Mouse (Mus musculus) forebrain, embryonic 10.5 days (tissue): ENCODE measurements around the gene Pnpla5. TPM values are rescaled to one million over a fixed set of nuclear protein-coding genes. Genes with fewer than 3 reads are reported as not detected.
"Not testable (repeated sequence)": the region's sequence is repeated elsewhere in the genome, so short reads cannot be mapped to it uniquely, and the experiment has no call there.

Experiments
- DNase-seq: peaks from one replicate; pipeline ENCODE4 v3.0.0-alpha.2; 2017; ENCODE audit warnings: low spot score; ENCODE audit errors: extremely low spot score
- H3K27ac ChIP-seq: fragments of 300-500 bp; sonication (generic); 2 replicates; pipeline ENCODE4 v1.5.1; 2016; ENCODE audit warnings: mild to moderate bottlenecking
- H3K27me3 ChIP-seq: fragments of 300-500 bp; sonication (generic); 2 replicates; pipeline ENCODE4 v1.6.1; 2016; ENCODE audit warnings: mild to moderate bottlenecking; ENCODE audit not compliant: poor library complexity, severe bottlenecking
- H3K36me3 ChIP-seq: fragments of 300-500 bp; sonication (generic); replicated peaks from 2 replicates; pipeline ENCODE4 v1.6.1; 2016; ENCODE audit warnings: mild to moderate bottlenecking, moderate library complexity
- H3K4me1 ChIP-seq: fragments of 300-500 bp; sonication (generic); 2 replicates; pipeline ENCODE4 v1.6.1; 2016
- H3K4me3 ChIP-seq: fragments of 300-500 bp; sonication (generic); 2 replicates; pipeline ENCODE4 v1.5.1; 2016; ENCODE audit warnings: mild to moderate bottlenecking, moderate library complexity
- H3K9me3 ChIP-seq: fragments of 300-500 bp; sonication (generic); 2 replicates; pipeline ENCODE4 v1.6.1; 2016; ENCODE audit warnings: mild to moderate bottlenecking, moderate library complexity
- WGBS: fragments of 180-500 bp; shearing (Covaris S2); methylation state at CpG from one replicate; pipeline ENCODE4 v1.1.7; 2016; 5-methylcytosine and 5-hydroxymethylcytosine counted together
- polyA plus RNA-seq: library from polyadenylated mRNA; unstranded; fragments of >200 nt; fragmentation: Nextera tagmentation; extraction: Ambion mirVana; gene quantifications from 2 replicates; pipeline ENCODE4 v1.2.1, GENCODE M21; 2016

The Pnpla5 gene
- polyA plus RNA-seq, 1 experiment from 2014 or later = not detected

- Histone ChIP-seq H3K9me3 (peaks cover 6% of the 10 kb centered on the region; the same call in 1 of the 2 replicates), H3K4me1 (no peaks in the 10 kb centered on the region), H3K4me3 (no peak overlapping the region), H3K27me3 (no peaks in the 10 kb centered on the region), H3K27ac (no peak overlapping the region), H3K36me3 (no peaks in the 10 kb centered on the region)
- 82% methylated on average over 6 of the region's 6 CpGs for WGBS
- DNase-seq = no peak
These were observed 9.1 kb downstream of the Pnpla5 start for GRCm38 (mm10) chr15:84113873-84114272.

GRCm38 (mm10) chr15:84108899-84109298 is 14.1 kb downstream of the Pnpla5 start:
- peak; percentile 24 for DNase-seq
- peaks cover 16% of the 10 kb centered on the region for H3K4me1 ChIP-seq
- no peak overlapping the region for H3K4me3 ChIP-seq
- no peak overlapping the region for H3K27ac ChIP-seq
- H3K27me3 ChIP-seq = peaks cover 45% of the 10 kb centered on the region
- no peaks in the 10 kb centered on the region for H3K36me3 ChIP-seq
- H3K9me3 ChIP-seq = no peaks in the 10 kb centered on the region
- WGBS = 8% methylated on average over 13 of the region's 13 CpGs

GRCm38 (mm10) chr15:84105924-84106500 is 17.0 kb downstream of the Pnpla5 start:
- WGBS = 13% methylated on average over 12 of the region's 12 CpGs
- H3K27me3 ChIP-seq = peaks cover 57% of the 10 kb centered on the region
- H3K36me3 ChIP-seq = no peaks in the 10 kb centered on the region
- no peak for DNase-seq
- H3K9me3 ChIP-seq = no peaks in the 10 kb centered on the region
- H3K4me3 ChIP-seq = peak overlapping the region; percentile 66
- H3K4me1 ChIP-seq = peaks cover 16% of the 10 kb centered on the region
- H3K27ac ChIP-seq = peak overlapping the region; percentile 69; the same call in 1 of the 2 replicates

GRCm38 (mm10) chr15:84105105-84105923 is 17.7 kb downstream of the Pnpla5 start, which contains the start of gene Sult4a1:
Gene Sult4a1, minus strand, starts transcription at chr15:84105754.
- peak; percentile 36 for DNase-seq
- H3K27me3 ChIP-seq = peaks cover 57% of the 10 kb centered on the region

GRCm38 (mm10) chr15:84104626-84105025 is 18.3 kb downstream of the Pnpla5 start:
- peaks cover 57% of the 10 kb centered on the region for H3K27me3 ChIP-seq
- DNase-seq = no peak
- H3K36me3 ChIP-seq = no peaks in the 10 kb centered on the region
- peak overlapping the region; percentile 66 for H3K4me3 ChIP-seq
- WGBS = 74% methylated on average over 7 of the region's 7 CpGs
- no peak overlapping the region for H3K27ac ChIP-seq
- H3K4me1 ChIP-seq = peaks cover 16% of the 10 kb centered on the region
- H3K9me3 ChIP-seq = no peaks in the 10 kb centered on the region

More at GRCm38 (mm10) chr15:84105105-84105923, 17.7 kb downstream of the Pnpla5 start, which contains the start of gene Sult4a1:
- peaks cover 16% of the 10 kb centered on the region for H3K4me1 ChIP-seq
- H3K9me3 ChIP-seq = no peaks in the 10 kb centered on the region
- 2% methylated on average over 77 of the region's 77 CpGs for whole genome bisulfite sequencing
- peak within 1 kb of the TSS; percentile 69 for H3K27ac ChIP-seq
- no peaks in the 10 kb centered on the region for H3K36me3 ChIP-seq
- H3K4me3 ChIP-seq = peak within 1 kb of the TSS; percentile 66

GRCm38 (mm10) chr15:84097536-84097935 is 25.4 kb downstream of the Pnpla5 start:
- DNase-seq, H3K4me3 ChIP-seq, H3K4me1 ChIP-seq, H3K36me3 ChIP-seq, H3K27ac ChIP-seq, H3K9me3 ChIP-seq, H3K27me3 ChIP-seq: not testable (repeated sequence)
- WGBS = 91% methylated on average over 15 of the region's 15 CpGs

GRCm38 (mm10) chr15:84096051-84096450 is 26.9 kb downstream of the Pnpla5 start:
- no peak for DNase-seq

GRCm38 (mm10) chr15:84094921-84095320 is 28.1 kb downstream of the Pnpla5 start:
- WGBS = 78% methylated on average over 7 of the region's 7 CpGs
- Histone ChIP-seq H3K36me3 (no peaks in the 10 kb centered on the region), H3K27ac (no peak overlapping the region)

More at GRCm38 (mm10) chr15:84096051-84096450, 26.9 kb downstream of the Pnpla5 start:
- H3K9me3 ChIP-seq = no peaks in the 10 kb centered on the region
- WGBS = 89% methylated on average over 8 of the region's 8 CpGs
- no peaks in the 10 kb centered on the region for H3K36me3 ChIP-seq
- no peak overlapping the region for H3K27ac ChIP-seq
- no peak overlapping the region for H3K4me3 ChIP-seq
- H3K4me1 ChIP-seq = no peaks in the 10 kb centered on the region; the same call in 1 of the 2 replicates
- H3K27me3 ChIP-seq = no peaks in the 10 kb centered on the region

GRCm38 (mm10) chr15:84086775-84087174 is 36.2 kb downstream of the Pnpla5 start:
- DNase-seq = no peak
- Histone ChIP-seq H3K27me3 (no peaks in the 10 kb centered on the region), H3K36me3 (no peaks in the 10 kb centered on the region), H3K4me1 (peaks cover 11% of the 10 kb centered on the region), H3K9me3 (no peaks in the 10 kb centered on the region), H3K4me3 (no peak overlapping the region), H3K27ac (no peak overlapping the region)
- WGBS = 57% methylated on average over 9 of the region's 9 CpGs

More at GRCm38 (mm10) chr15:84094921-84095320, 28.1 kb downstream of the Pnpla5 start:
- Histone ChIP-seq H3K4me1 (no peaks in the 10 kb centered on the region; the same call in 1 of the 2 replicates), H3K27me3 (no peaks in the 10 kb centered on the region), H3K4me3 (no peak overlapping the region), H3K9me3 (no peaks in the 10 kb centered on the region)
- DNase-seq = no peak

- H3K4me1 ChIP-seq = peaks cover 11% of the 10 kb centered on the region
- no peak overlapping the region for H3K27ac ChIP-seq
- DNase-seq = no peak
- H3K4me3 ChIP-seq = no peak overlapping the region
- H3K9me3 ChIP-seq = no peaks in the 10 kb centered on the region
- 40% methylated on average over 12 of the region's 12 CpGs for WGBS
- H3K27me3 ChIP-seq = no peaks in the 10 kb centered on the region
- H3K36me3 ChIP-seq = no peaks in the 10 kb centered on the region
These were observed 36.6 kb downstream of the Pnpla5 start for GRCm38 (mm10) chr15:84086364-84086763.

GRCm38 (mm10) chr15:84080069-84080468 is 42.9 kb downstream of the Pnpla5 start:
- H3K27me3 ChIP-seq = peaks cover 18% of the 10 kb centered on the region
- no peak overlapping the region for H3K4me3 ChIP-seq
- 87% methylated on average over 7 of the region's 7 CpGs for WGBS
- H3K9me3 ChIP-seq = no peaks in the 10 kb centered on the region
- no peak overlapping the region for H3K27ac ChIP-seq
- peaks cover 6% of the 10 kb centered on the region for H3K4me1 ChIP-seq
- no peaks in the 10 kb centered on the region for H3K36me3 ChIP-seq
- DNase-seq = no peak

GRCm38 (mm10) chr15:84079519-84079918 is 43.5 kb downstream of the Pnpla5 start:
- Histone ChIP-seq H3K4me3 (no peak overlapping the region), H3K4me1 (peaks cover 12% of the 10 kb centered on the region), H3K27me3 (peaks cover 23% of the 10 kb centered on the region), H3K36me3 (no peaks in the 10 kb centered on the region), H3K9me3 (no peaks in the 10 kb centered on the region), H3K27ac (no peak overlapping the region)
- WGBS = 93% methylated on average over 2 of the region's 2 CpGs
- DNase-seq = no peak

- H3K27me3 ChIP-seq = peaks cover 28% of the 10 kb centered on the region
- DNase-seq = no peak
- H3K9me3 ChIP-seq = no peaks in the 10 kb centered on the region
- H3K27ac ChIP-seq = no peak overlapping the region
- H3K36me3 ChIP-seq = no peaks in the 10 kb centered on the region
- no peak overlapping the region for H3K4me3 ChIP-seq
- 86% methylated on average over 13 of the region's 13 CpGs for WGBS
- peaks cover 20% of the 10 kb centered on the region for H3K4me1 ChIP-seq
These were observed 44.3 kb downstream of the Pnpla5 start for GRCm38 (mm10) chr15:84078667-84079066.
